In genomic region chr8:126526864-126527571, GRCm38 (mm10) we compare ENCODE assay signal across 8 mouse cellular contexts. TPM values are rescaled to one million over a fixed set of nuclear protein-coding genes. Genes with fewer than 3 reads are reported as not detected.
DNase-seq lines count a peak whose midpoint lies in the region; ATAC-seq and TF ChIP-seq lines count a peak whose summit lies in the region.
"Had no signal": no experiment of that assay in that cellular context is flagged by ENCODE, and none has a peak within 500 bp of the region (broad histone marks: within the 10 kb centered on the region; RNA-seq: fewer than 3 reads in every experiment).

No protein-coding gene starts in this region.

- peaks cover 42% of the 10 kb centered on the region for H3K4me1 ChIP-seq in heart, adult 2 months (ENCODE audit: control insufficient read depth, insufficient read depth, low read length)
- H3K4me1 ChIP-seq in kidney, embryonic 15.5 days, result peaks cover 37% of the 10 kb centered on the region

- DNase-seq in 3134 (ENCODE audit: extremely low read depth, insufficient read length, low spot score) (peak; percentile 42), MEL-GATA-1-ER (ENCODE audit: extremely low read depth, low read depth) (peak; percentile 90)
- DNase-seq in heart, adult 2 months, result peak; percentile 80 to 89
- peak; percentile 94 for DNase-seq in lung, postnatal 36 days
- DNase-seq in embryo, embryonic 10.5 days (ENCODE audit: low spot score), result no peak

- no peak overlapping the region for H3K4me3 ChIP-seq in heart, adult 2 months
- H3K4me3 ChIP-seq in kidney, embryonic 15.5 days (replicated peaks), result no peak overlapping the region
- H3K4me3 ChIP-seq: limb, embryonic 13.5 days had no signal

- H3K36me3 ChIP-seq in heart, adult 2 months (ENCODE audit: control insufficient read depth, insufficient read depth, low read length), result peaks cover 12% of the 10 kb centered on the region; the same call in 1 of the 2 replicates
- H3K36me3 ChIP-seq in kidney, embryonic 15.5 days, result no peaks in the 10 kb centered on the region
- H3K36me3 ChIP-seq: limb, embryonic 13.5 days had no signal

- intact Hi-C loops in heart, adult 2 months (cut with DNase I), result loop anchor here (1.0 to 2.0 kb wide), 4 partner anchors 56 to 278 kb away; no protein-coding TSS in a partner anchor

- H3K9ac ChIP-seq in heart, adult 2 months (ENCODE audit: low read depth, low read length), result no peak overlapping the region
- no peak overlapping the region for H3K9ac ChIP-seq in kidney, embryonic 15.5 days
- H3K9ac ChIP-seq: limb, embryonic 13.5 days had no signal

- peak; percentile 71; the same call in 1 of the 2 replicates for TF ChIP-seq POLR2A in heart, adult 2 months (IDR thresholded peaks at IDR 0.05; ENCODE audit: insufficient read depth, low read depth, low read length)

- no peaks in the 10 kb centered on the region for H3K9me3 ChIP-seq in kidney, embryonic 15.5 days (replicated peaks)
- H3K9me3 ChIP-seq: limb, embryonic 13.5 days had no signal

- peak overlapping the region; percentile 91 for H3K27ac ChIP-seq in heart, adult 2 months
- H3K27ac ChIP-seq in kidney, embryonic 15.5 days, result peak overlapping the region; percentile 82
- H3K27ac ChIP-seq: limb, embryonic 13.5 days had no signal

- peak overlapping the region; percentile 14; the same call in 1 of the 2 replicates for H3K4me2 ChIP-seq in kidney, embryonic 15.5 days
- H3K4me2 ChIP-seq: limb, embryonic 13.5 days had no signal

- no peaks in the 10 kb centered on the region for H3K27me3 ChIP-seq in heart, adult 2 months (ENCODE audit: control insufficient read depth, insufficient read depth, low read length)
- H3K27me3 ChIP-seq in kidney, embryonic 15.5 days, result no peaks in the 10 kb centered on the region
- H3K27me3 ChIP-seq: limb, embryonic 13.5 days had no signal

- peak; percentile 62 for ATAC-seq in kidney, embryonic 15.5 days (replicated peaks; ENCODE audit: low FRiP score)
- no peak for ATAC-seq in erythroid progenitor cell, adult 5-6 weeks (replicated peaks; ENCODE audit: low FRiP score, poor library complexity, severe bottlenecking)

- TF ChIP-seq CTCF in heart, adult 2 months (IDR thresholded peaks at IDR 0.05), result peak; percentile 33

- WGBS in heart, adult 2 months, result 17% methylated on average over 14 of the region's 14 CpGs
- 16% methylated on average over 14 of the region's 14 CpGs for WGBS in kidney, embryonic 15.5 days

- H3K79me2 ChIP-seq in heart, adult 2 months (replicated peaks; ENCODE audit: control insufficient read depth, insufficient read depth, low read length), result no peaks in the 10 kb centered on the region

- TF ChIP-seq EP300 in heart, adult 2 months (IDR thresholded peaks at IDR 0.05; ENCODE audit: insufficient read depth, low read depth, low read length), result peak; percentile 98

RNA-seq across cellular contexts. Expression of gene Tarbp1, which starts 52.2 kb away (rescaled TPM):
- 1 to 10 TPM; 3.9 to 4.0 TPM for total RNA-seq in heart, adult 2 months (2021)
- 2.5 and 4.9 TPM in 2 replicates for polyA plus RNA-seq in heart, adult 2 months (2012; rRNA removed)
- 3.6 and 3.7 TPM in 2 replicates for polyA plus RNA-seq in kidney, embryonic 15.5 days (2015; fragmentation: Nextera tagmentation; extraction: Ambion mirVana)
- total RNA-seq in erythroid progenitor cell, adult 5-6 weeks (2015; ENCODE audit: low replicate concordance), result 5.4 and 6.3 TPM in 2 replicates
- 0.45 and 2.2 TPM in 2 replicates for total RNA-seq in erythroid progenitor cell, adult 5-6 weeks (2017; ENCODE audit: low replicate concordance)
